Mouse (Mus musculus) gastrocnemius, adult 18-20 months (tissue): ENCODE results near the gene Sat2. TPM values are rescaled to one million over a fixed set of nuclear protein-coding genes. Genes with fewer than 3 reads are reported as not detected.
"Not testable (repeated sequence)": the region's sequence is repeated elsewhere in the genome, so short reads cannot be mapped to it uniquely, and the experiment has no call there.

Experiments
- DNase-seq: peaks from one replicate; pipeline ENCODE4 v3.0.0; 2021; ENCODE audit warnings: low spot score
- total RNA-seq, 2 experiments: library from RNA; stranded (reverse); gene quantifications; 2 replicates each; pipeline ENCODE4 v1.2.3; 2021

Gene Sat2
- total RNA-seq, 2 experiments from 2014 or later = 2.5 to 2.6 TPM

- DNase-seq = peak; percentile 77
These were observed 21.7 kb upstream of the Sat2 start for GRCm38 (mm10) chr11:69600098-69600497.

- no peak for DNase-seq
These were observed 20.1 kb upstream of the Sat2 start for GRCm38 (mm10) chr11:69601768-69602167.

GRCm38 (mm10) chr11:69603516-69603915, 18.3 kb upstream of the Sat2 start:
- DNase-seq = peak; percentile 25

GRCm38 (mm10) chr11:69604347-69604746, 17.5 kb upstream of the Sat2 start:
- DNase-seq = no peak

GRCm38 (mm10) chr11:69604795-69605664, 16.8 kb upstream of the Sat2 start:
- peak; percentile 22 for DNase-seq

- peak; percentile 74 for DNase-seq
These were observed 15.9 kb upstream of the Sat2 start, which contains the start of gene Atp1b2 for GRCm38 (mm10) chr11:69605726-69606490. TSS of gene Atp1b2 (minus strand) at chr11:69605942.

- no peak for DNase-seq
These were observed 15.4 kb upstream of the Sat2 start for GRCm38 (mm10) chr11:69606491-69606795.

- no peak for DNase-seq
These were observed 15.0 kb upstream of the Sat2 start for GRCm38 (mm10) chr11:69606832-69607231.

- no peak for DNase-seq
These were observed 13.3 kb upstream of the Sat2 start for GRCm38 (mm10) chr11:69608525-69608924.

GRCm38 (mm10) chr11:69609416-69609815, 12.4 kb upstream of the Sat2 start:
- DNase-seq = no peak

GRCm38 (mm10) chr11:69610899-69611298, 10.9 kb upstream of the Sat2 start:
- DNase-seq = no peak

- peak; percentile 89 for DNase-seq
These were observed 8.1 kb upstream of the Sat2 start for GRCm38 (mm10) chr11:69613553-69614256.

- DNase-seq = not testable (repeated sequence)
These were observed 7.6 kb upstream of the Sat2 start for GRCm38 (mm10) chr11:69614257-69614588.

GRCm38 (mm10) chr11:69616781-69617180, 5.0 kb upstream of the Sat2 start:
- DNase-seq = peak; percentile 50

- no peak for DNase-seq
These were observed 4.0 kb upstream of the Sat2 start, which contains the start of gene Shbg for GRCm38 (mm10) chr11:69617805-69618204. TSS of gene Shbg (minus strand) at chr11:69617905.

GRCm38 (mm10) chr11:69620394-69621081, 1.3 kb upstream of the Sat2 start:
- DNase-seq = no peak

GRCm38 (mm10) chr11:69622406-69622805, 582 bp downstream of the Sat2 start:
- no peak for DNase-seq

- no peak for DNase-seq
These were observed 1.2 kb downstream of the Sat2 start for GRCm38 (mm10) chr11:69623006-69623405.

GRCm38 (mm10) chr11:69624339-69624738, 2.5 kb downstream of the Sat2 start:
- not testable (repeated sequence) for DNase-seq

- DNase-seq = peak; percentile 68
These were observed 6.5 kb downstream of the Sat2 start for GRCm38 (mm10) chr11:69628286-69628685.

- DNase-seq = no peak
These were observed 8.0 kb downstream of the Sat2 start for GRCm38 (mm10) chr11:69629802-69630201.
